Mouse (Mus musculus): Measurements from ENCODE around the gene Bex6.

DNA sequence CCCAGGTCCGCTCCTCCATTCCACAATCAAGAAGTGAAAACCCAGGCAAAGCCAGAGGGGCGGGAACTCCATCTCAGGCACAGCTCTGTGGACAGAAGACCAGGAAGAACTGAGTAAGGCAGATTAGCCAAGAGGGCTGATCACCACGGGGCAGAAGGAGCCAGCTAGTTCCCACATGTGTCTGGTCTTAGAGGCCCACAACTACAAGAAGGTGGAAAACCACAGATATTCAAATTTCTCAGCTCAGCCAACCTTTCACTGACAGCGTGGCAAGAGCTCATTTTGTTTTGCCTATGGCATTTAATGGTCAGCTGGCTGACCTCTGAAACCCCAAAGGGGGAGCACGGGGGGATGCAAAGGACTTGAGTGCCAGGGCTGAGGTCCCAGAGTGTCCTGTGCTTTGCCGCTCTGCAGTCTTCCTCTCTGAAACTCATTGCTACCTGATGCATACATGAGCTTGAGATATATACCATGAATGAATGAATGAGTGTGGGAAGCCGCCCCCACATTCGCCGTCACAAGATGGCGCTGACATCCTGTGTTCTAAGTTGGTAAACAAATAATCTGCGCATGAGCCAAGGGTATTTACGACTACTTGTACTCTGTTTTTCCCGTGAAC lies 31.9 kb upstream of the Bex6 start:
- TF ChIP-seq POLR2A (IDR thresholded peaks at IDR 0.05; ENCODE audit: low read depth, low read length), result no peak
- TF ChIP-seq CTCF (IDR thresholded peaks at IDR 0.05; ENCODE audit: borderline replicate concordance, insufficient read depth, low read length), result no peak
